Comparison of ENCODE assay signal across 11 mouse cellular contexts in genomic region chr12:26886635-26887014, GRCm38 (mm10).
DNase-seq lines count a peak whose midpoint lies in the region; ATAC-seq lines count a peak whose summit lies in the region.
"Had no signal": no experiment of that assay in that cellular context is flagged by ENCODE, and none has a peak within 500 bp of the region (broad histone marks: within the 10 kb centered on the region; RNA-seq: fewer than 3 reads in every experiment).

No protein-coding gene starts in this region.

- H3K27ac ChIP-seq in embryonic facial prominence, embryonic 12.5 days: peak overlapping the region; percentile 9; the same call in 1 of the 2 replicates
- peak overlapping the region; percentile 89 for H3K27ac ChIP-seq in hindbrain, embryonic 11.5 days (ENCODE audit: low read depth, low read length)
- peak overlapping the region; percentile 93 for H3K27ac ChIP-seq in midbrain, embryonic 14.5 days (replicated peaks; ENCODE audit: low read depth, low read length)
- H3K27ac ChIP-seq: liver, embryonic 13.5 days had no signal

- no peaks in the 10 kb centered on the region for H3K27me3 ChIP-seq in embryonic facial prominence, embryonic 12.5 days
- no peaks in the 10 kb centered on the region for H3K27me3 ChIP-seq in hindbrain, embryonic 11.5 days (ENCODE audit: control insufficient read depth, insufficient read depth, low read length)
- H3K27me3 ChIP-seq in midbrain, embryonic 14.5 days (ENCODE audit: control insufficient read depth, insufficient read depth, low read length): no peaks in the 10 kb centered on the region
- H3K27me3 ChIP-seq: liver, embryonic 13.5 days had no signal

- no peaks in the 10 kb centered on the region for H3K9me3 ChIP-seq in embryonic facial prominence, embryonic 12.5 days
- no peaks in the 10 kb centered on the region for H3K9me3 ChIP-seq in hindbrain, embryonic 11.5 days (ENCODE audit: control insufficient read depth, low read length)
- H3K9me3 ChIP-seq in midbrain, embryonic 14.5 days (ENCODE audit: control insufficient read depth, low read length): no peaks in the 10 kb centered on the region
- H3K9me3 ChIP-seq: liver, embryonic 13.5 days had no signal

- no peak overlapping the region for H3K4me3 ChIP-seq in embryonic facial prominence, embryonic 12.5 days
- H3K4me3 ChIP-seq in hindbrain, embryonic 11.5 days (ENCODE audit: low read depth, low read length): no peak overlapping the region
- no peak overlapping the region for H3K4me3 ChIP-seq in midbrain, embryonic 14.5 days (replicated peaks; ENCODE audit: low read depth, low read length)
- H3K4me3 ChIP-seq: liver, embryonic 13.5 days had no signal

- peak; percentile 6 for DNase-seq in gastrocnemius, postnatal 10 days
- DNase-seq in gastrocnemius, postnatal 14 days: no peak
- no peak for DNase-seq in hindbrain, embryonic 11.5 days (ENCODE audit: low spot score)
- DNase-seq in midbrain, embryonic 14.5 days: no peak
- DNase-seq in thymus, postnatal 10 days (ENCODE audit: low spot score in 2 of 2): no peak
- DNase-seq in urinary bladder, adult 18-20 months (ENCODE audit: low spot score in 2 of 2): no peak
- DNase-seq in cerebellum, postnatal 36 days: no peak
- DNase-seq: adrenal gland, adult 2 months; heart, postnatal 10 days; liver, embryonic 13.5 days had no signal

- intact Hi-C loops in gastrocnemius, postnatal 14 days (cut with DNase I; ENCODE audit: low total_unique reads): no loop called here

- no peak overlapping the region for H3K4me2 ChIP-seq in embryonic facial prominence, embryonic 12.5 days (replicated peaks)
- no peak overlapping the region for H3K4me2 ChIP-seq in hindbrain, embryonic 11.5 days (replicated peaks; ENCODE audit: low read depth, low read length)
- peak overlapping the region; percentile 31 for H3K4me2 ChIP-seq in midbrain, embryonic 14.5 days (ENCODE audit: low read length)
- H3K4me2 ChIP-seq: liver, embryonic 13.5 days had no signal

- peaks cover 21% of the 10 kb centered on the region for H3K4me1 ChIP-seq in embryonic facial prominence, embryonic 12.5 days
- H3K4me1 ChIP-seq in hindbrain, embryonic 11.5 days (replicated peaks; ENCODE audit: control insufficient read depth, insufficient read depth, low read length): peaks cover 2% of the 10 kb centered on the region; the same call in 1 of the 2 replicates
- peaks cover 44% of the 10 kb centered on the region for H3K4me1 ChIP-seq in midbrain, embryonic 14.5 days (ENCODE audit: control insufficient read depth, insufficient read depth, low read length)
- H3K4me1 ChIP-seq: liver, embryonic 13.5 days had no signal

- no peaks in the 10 kb centered on the region for H3K36me3 ChIP-seq in embryonic facial prominence, embryonic 12.5 days
- no peaks in the 10 kb centered on the region for H3K36me3 ChIP-seq in hindbrain, embryonic 11.5 days (ENCODE audit: control insufficient read depth, insufficient read depth, low read length)
- H3K36me3 ChIP-seq in midbrain, embryonic 14.5 days (ENCODE audit: control insufficient read depth, insufficient read depth, low read length): no peaks in the 10 kb centered on the region
- H3K36me3 ChIP-seq: liver, embryonic 13.5 days had no signal

- ATAC-seq in embryonic facial prominence, embryonic 12.5 days (ENCODE audit: insufficient number of reproducible peaks, insufficient read depth, low FRiP score, low TSS enrichment): no peak
- peak; percentile 78 for ATAC-seq in hindbrain, embryonic 11.5 days (ENCODE audit: low FRiP score)
- peak; percentile 71; the same call in 1 of the 2 replicates for ATAC-seq in midbrain, embryonic 14.5 days (ENCODE audit: low FRiP score, low TSS enrichment)

- WGBS in embryonic facial prominence, embryonic 12.5 days: 62% methylated on average over 7 of the region's 7 CpGs
- WGBS in hindbrain, embryonic 11.5 days: 62% methylated on average over 7 of the region's 7 CpGs
- WGBS in midbrain, embryonic 14.5 days: 24% methylated on average over 7 of the region's 7 CpGs

- H3K9ac ChIP-seq in embryonic facial prominence, embryonic 12.5 days: no peak overlapping the region
- H3K9ac ChIP-seq in hindbrain, embryonic 11.5 days (ENCODE audit: low read depth, low read length): no peak overlapping the region
- no peak overlapping the region for H3K9ac ChIP-seq in midbrain, embryonic 14.5 days (replicated peaks; ENCODE audit: low read length)
- H3K9ac ChIP-seq: liver, embryonic 13.5 days had no signal

Comparison
In these comparisons a context has a peak if more than half of its experiments do, and no peak if none do; other contexts are left out.
1. H3K27ac ChIP-seq: peak in every context shown above with its lines; median percentile 93 in midbrain, embryonic 14.5 days; 89 in hindbrain, embryonic 11.5 days; 9 in embryonic facial prominence, embryonic 12.5 days.